Mouse (Mus musculus) hindbrain, embryonic 16.5 days (tissue): ENCODE measurements around the gene Tenm2. TPM values are rescaled to one million over a fixed set of nuclear protein-coding genes. Genes with fewer than 3 reads are reported as not detected.

ENCODE experiments used
- ATAC-seq: fragments of 200-750 bp; cut with Nextera tagmentation; 2 replicates; pipeline ENCODE4 v1.8.0; 2017; ENCODE audit warnings: moderate TSS enrichment, moderate library complexity
- H3K27ac ChIP-seq: fragments of 300-500 bp; sonication (generic); 2 replicates; pipeline ENCODE4 v1.5.1; 2014; ENCODE audit warnings: low read depth, mild to moderate bottlenecking, control low read depth, low read length, moderate library complexity
- H3K27me3 ChIP-seq: fragments of 300-500 bp; sonication (generic); replicated peaks from 2 replicates; pipeline ENCODE4 v1.6.1; 2014; ENCODE audit warnings: low read length; ENCODE audit not compliant: control insufficient read depth, insufficient read depth
- H3K36me3 ChIP-seq: fragments of 300-500 bp; sonication (generic); 2 replicates; pipeline ENCODE4 v1.6.1; 2014; ENCODE audit warnings: mild to moderate bottlenecking, low read length, moderate library complexity, mixed read lengths; ENCODE audit not compliant: control insufficient read depth, insufficient read depth
- H3K4me1 ChIP-seq: fragments of 300-500 bp; sonication (generic); 2 replicates; pipeline ENCODE4 v1.6.1; 2014; ENCODE audit warnings: low read depth, low read length; ENCODE audit not compliant: control insufficient read depth, insufficient read depth
- H3K4me2 ChIP-seq: fragments of 300-500 bp; sonication (generic); 2 replicates; pipeline ENCODE4 v1.6.1; 2014; ENCODE audit warnings: mild to moderate bottlenecking, low read length, control low read depth, moderate library complexity
- H3K4me3 ChIP-seq: fragments of 300-500 bp; sonication (generic); 2 replicates; pipeline ENCODE4 v1.5.1; 2014; ENCODE audit warnings: mild to moderate bottlenecking, low read length, control low read depth, moderate library complexity
- H3K9ac ChIP-seq: fragments of 300-500 bp; sonication (generic); 2 replicates; pipeline ENCODE4 v1.6.1; 2014; ENCODE audit warnings: low read depth, mild to moderate bottlenecking, control low read depth, low read length, moderate library complexity
- H3K9me3 ChIP-seq: fragments of 300-500 bp; sonication (generic); 2 replicates; pipeline ENCODE4 v1.6.1; 2014; ENCODE audit warnings: mild to moderate bottlenecking, low read length, moderate library complexity; ENCODE audit not compliant: control insufficient read depth
- WGBS: fragments of 180-500 bp; shearing (Covaris S2); extraction: QIAGEN DNeasy Blood & Tissue Kit; methylation state at CpG from one replicate; pipeline ENCODE4 v1.1.7; 2014; 5-methylcytosine and 5-hydroxymethylcytosine counted together
- polyA plus RNA-seq: library from polyadenylated mRNA; unstranded; fragments of >200 nt; fragmentation: Nextera tagmentation; extraction: Ambion mirVana; gene quantifications from 2 replicates; pipeline ENCODE4 v1.2.1, GENCODE M21; 2015

Tenm2 gene
- polyA plus RNA-seq, 1 experiment from 2014 or later: 33.2 TPM

GRCm38 (mm10) chr11:36194348-36194747 lies 1041.4 kb downstream of the Tenm2 start:
- peak; percentile 52; the same call in 1 of the 2 replicates for ATAC-seq
- Histone ChIP-seq H3K4me1 (peaks cover 3% of the 10 kb centered on the region; the same call in 1 of the 2 replicates), H3K36me3 (no peaks in the 10 kb centered on the region), H3K9ac (no peak overlapping the region), H3K27ac (no peak overlapping the region), H3K9me3 (no peaks in the 10 kb centered on the region), H3K4me3 (no peak overlapping the region), H3K27me3 (no peaks in the 10 kb centered on the region), H3K4me2 (no peak overlapping the region)
- WGBS: 48% methylated on average over 2 of the region's 2 CpGs

GRCm38 (mm10) chr11:36176106-36176505 lies 1059.7 kb downstream of the Tenm2 start:
- ATAC-seq: peak; percentile 66
- Histone ChIP-seq H3K27ac (no peak overlapping the region), H3K36me3 (0 out of 2 replicates have a peak, but pooled peaks cover 1% of the 10 kb centered on the region), H3K4me3 (no peak overlapping the region), H3K4me2 (no peak overlapping the region), H3K9ac (no peak overlapping the region), H3K27me3 (no peaks in the 10 kb centered on the region), H3K9me3 (no peaks in the 10 kb centered on the region), H3K4me1 (peaks cover 3% of the 10 kb centered on the region; the same call in 1 of the 2 replicates)
- 52% methylated on average over 7 of the region's 7 CpGs for WGBS

GRCm38 (mm10) chr11:36173076-36173690 lies 1062.6 kb downstream of the Tenm2 start:
- H3K27me3 ChIP-seq: no peaks in the 10 kb centered on the region
- H3K4me3 ChIP-seq: no peak overlapping the region
- no peak overlapping the region for H3K27ac ChIP-seq
- H3K36me3 ChIP-seq: 0 out of 2 replicates have a peak, but pooled peaks cover 5% of the 10 kb centered on the region
- no peak overlapping the region for H3K4me2 ChIP-seq
- H3K9ac ChIP-seq: no peak overlapping the region
- ATAC-seq: no peak
- no peaks in the 10 kb centered on the region for H3K9me3 ChIP-seq
- 48% methylated on average over 11 of the region's 11 CpGs for WGBS
- peaks cover 3% of the 10 kb centered on the region; the same call in 1 of the 2 replicates for H3K4me1 ChIP-seq

- H3K9ac ChIP-seq: no peak overlapping the region
- no peaks in the 10 kb centered on the region for H3K27me3 ChIP-seq
- no peak overlapping the region for H3K27ac ChIP-seq
- H3K9me3 ChIP-seq: no peaks in the 10 kb centered on the region
- WGBS: 52% methylated on average over 6 of the region's 6 CpGs
- H3K4me1 ChIP-seq: peaks cover 3% of the 10 kb centered on the region; the same call in 1 of the 2 replicates
- no peak overlapping the region for H3K4me2 ChIP-seq
- no peak for ATAC-seq
- no peak overlapping the region for H3K4me3 ChIP-seq
- 0 out of 2 replicates have a peak, but pooled peaks cover 5% of the 10 kb centered on the region for H3K36me3 ChIP-seq
These were observed 1063.2 kb downstream of the Tenm2 start for GRCm38 (mm10) chr11:36172520-36172919.

GRCm38 (mm10) chr11:36171991-36172390 lies 1063.8 kb downstream of the Tenm2 start:
- no peak overlapping the region for H3K9ac ChIP-seq
- no peaks in the 10 kb centered on the region for H3K9me3 ChIP-seq
- no peak overlapping the region for H3K4me2 ChIP-seq
- H3K4me1 ChIP-seq: peaks cover 3% of the 10 kb centered on the region; the same call in 1 of the 2 replicates
- H3K36me3 ChIP-seq: 0 out of 2 replicates have a peak, but pooled peaks cover 5% of the 10 kb centered on the region
- H3K27me3 ChIP-seq: no peaks in the 10 kb centered on the region
- no peak overlapping the region for H3K4me3 ChIP-seq
- H3K27ac ChIP-seq: no peak overlapping the region
- WGBS: 90% methylated on average over 7 of the region's 7 CpGs
- no peak for ATAC-seq

- H3K9ac ChIP-seq: no peak overlapping the region
- no peaks in the 10 kb centered on the region for H3K9me3 ChIP-seq
- H3K4me3 ChIP-seq: no peak overlapping the region
- 0 out of 2 replicates have a peak, but pooled peaks cover 5% of the 10 kb centered on the region for H3K36me3 ChIP-seq
- H3K4me2 ChIP-seq: no peak overlapping the region
- peaks cover under 1% of the 10 kb centered on the region; the same call in 1 of the 2 replicates for H3K4me1 ChIP-seq
- 94% methylated on average over 12 of the region's 12 CpGs for WGBS
- ATAC-seq: no peak
- no peaks in the 10 kb centered on the region for H3K27me3 ChIP-seq
- H3K27ac ChIP-seq: no peak overlapping the region
These were observed 1064.5 kb downstream of the Tenm2 start for GRCm38 (mm10) chr11:36171221-36171620.

- Histone ChIP-seq H3K9ac (no peak overlapping the region), H3K9me3 (no peaks in the 10 kb centered on the region), H3K4me1 (no peaks in the 10 kb centered on the region), H3K27ac (no peak overlapping the region), H3K4me3 (no peak overlapping the region), H3K36me3 (0 out of 2 replicates have a peak, but pooled peaks cover 5% of the 10 kb centered on the region), H3K4me2 (no peak overlapping the region), H3K27me3 (no peaks in the 10 kb centered on the region)
- WGBS: 79% methylated on average over 4 of the region's 4 CpGs
- ATAC-seq: no peak
These were observed 1066.0 kb downstream of the Tenm2 start for GRCm38 (mm10) chr11:36169738-36170137.

GRCm38 (mm10) chr11:36168921-36169537 lies 1066.7 kb downstream of the Tenm2 start:
- WGBS: 84% methylated on average over 6 of the region's 6 CpGs
- 0 out of 2 replicates have a peak, but pooled peaks cover 5% of the 10 kb centered on the region for H3K36me3 ChIP-seq
- ATAC-seq: 0 out of 2 replicates have a peak, but pooled peaks have one; percentile 25
- no peak overlapping the region for H3K4me3 ChIP-seq
- no peak overlapping the region for H3K27ac ChIP-seq
- no peaks in the 10 kb centered on the region for H3K9me3 ChIP-seq
- no peaks in the 10 kb centered on the region for H3K4me1 ChIP-seq
- no peak overlapping the region for H3K9ac ChIP-seq
- H3K27me3 ChIP-seq: no peaks in the 10 kb centered on the region
- H3K4me2 ChIP-seq: no peak overlapping the region

- H3K9me3 ChIP-seq: no peaks in the 10 kb centered on the region
- no peak overlapping the region for H3K4me3 ChIP-seq
- 0 out of 2 replicates have a peak, but pooled peaks cover 6% of the 10 kb centered on the region for H3K36me3 ChIP-seq
- 88% methylated on average over 10 of the region's 10 CpGs for WGBS
- no peak overlapping the region for H3K9ac ChIP-seq
- ATAC-seq: no peak
- H3K27ac ChIP-seq: no peak overlapping the region
- H3K4me2 ChIP-seq: no peak overlapping the region
- H3K27me3 ChIP-seq: no peaks in the 10 kb centered on the region
- no peaks in the 10 kb centered on the region for H3K4me1 ChIP-seq
These were observed 1067.9 kb downstream of the Tenm2 start for GRCm38 (mm10) chr11:36167766-36168318.
